In the genomic region with DNA sequence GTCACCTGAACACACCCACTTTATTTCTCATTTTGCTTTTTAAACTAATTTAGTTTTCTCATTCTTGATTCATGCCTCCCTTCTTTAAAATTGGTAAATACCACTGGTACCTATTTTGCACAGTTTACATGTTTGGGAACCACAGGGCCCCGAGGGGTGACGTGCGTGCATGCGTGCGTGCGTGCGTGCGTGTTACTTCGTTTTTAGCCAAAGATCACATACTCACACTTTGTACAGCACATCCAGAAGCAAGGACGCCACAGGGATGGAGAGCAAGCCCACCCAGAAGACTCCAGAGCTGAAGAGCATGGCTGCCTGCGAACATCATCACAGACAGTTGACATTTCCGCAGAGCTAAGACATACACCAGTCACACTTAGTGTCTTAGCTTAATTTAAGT, we compare ENCODE assay signal across 22 mouse cellular contexts. TPM values are rescaled to one million over a fixed set of nuclear protein-coding genes. Genes with fewer than 3 reads are reported as not detected.
DNase-seq lines count a peak whose midpoint lies in the region; ATAC-seq lines count a peak whose summit lies in the region.
"Had no signal": no experiment of that assay in that cellular context is flagged by ENCODE, and none has a peak within 500 bp of the region (broad histone marks: within the 10 kb centered on the region; RNA-seq: fewer than 3 reads in every experiment).

No protein-coding gene starts in this region.

- H3K27ac ChIP-seq in midbrain, embryonic 10.5 days (replicated peaks) = no peak overlapping the region
- H3K27ac ChIP-seq in midbrain, embryonic 15.5 days = no peak overlapping the region
- H3K27ac ChIP-seq: forebrain, embryonic 10.5 days; forebrain, embryonic 13.5 days; heart, embryonic 13.5 days; hindbrain, embryonic 12.5 days; hindbrain, embryonic 15.5 days had no signal

- no peak for ATAC-seq in midbrain, embryonic 15.5 days (replicated peaks)
- ATAC-seq: activated CD4-positive, CD25-positive, alpha-beta regulatory T cell, adult 4 months; forebrain, embryonic 13.5 days; forebrain, embryonic 16.5 days had no signal

- peaks cover 76% of the 10 kb centered on the region for H3K27me3 ChIP-seq in midbrain, embryonic 10.5 days (ENCODE audit: low read depth, poor library complexity, severe bottlenecking)
- peaks cover 43% of the 10 kb centered on the region for H3K27me3 ChIP-seq in midbrain, embryonic 15.5 days (replicated peaks)
- H3K27me3 ChIP-seq: forebrain, embryonic 13.5 days; heart, embryonic 13.5 days; hindbrain, embryonic 12.5 days; hindbrain, embryonic 15.5 days had no signal

- 93% methylated on average over 12 of the region's 12 CpGs for WGBS in midbrain, embryonic 10.5 days
- 93% methylated on average over 12 of the region's 12 CpGs for WGBS in midbrain, embryonic 15.5 days

- no peak overlapping the region for H3K9ac ChIP-seq in midbrain, embryonic 15.5 days
- H3K9ac ChIP-seq: forebrain, embryonic 13.5 days; heart, embryonic 13.5 days; hindbrain, embryonic 12.5 days; hindbrain, embryonic 15.5 days had no signal

- no peaks in the 10 kb centered on the region for H3K9me3 ChIP-seq in midbrain, embryonic 10.5 days (replicated peaks)
- no peaks in the 10 kb centered on the region for H3K9me3 ChIP-seq in midbrain, embryonic 15.5 days
- H3K9me3 ChIP-seq: forebrain, embryonic 10.5 days; forebrain, embryonic 13.5 days; heart, embryonic 13.5 days; hindbrain, embryonic 12.5 days; hindbrain, embryonic 15.5 days had no signal

- H3K4me1 ChIP-seq in midbrain, embryonic 10.5 days = peaks cover 52% of the 10 kb centered on the region
- peaks cover 13% of the 10 kb centered on the region for H3K4me1 ChIP-seq in midbrain, embryonic 15.5 days

- no peak overlapping the region for H3K4me3 ChIP-seq in midbrain, embryonic 10.5 days
- H3K4me3 ChIP-seq in midbrain, embryonic 15.5 days = no peak overlapping the region
- H3K4me3 ChIP-seq: forebrain, embryonic 10.5 days; forebrain, embryonic 13.5 days; heart, embryonic 13.5 days; hindbrain, embryonic 12.5 days; hindbrain, embryonic 15.5 days had no signal

- H3K4me2 ChIP-seq in midbrain, embryonic 15.5 days = no peak overlapping the region
- H3K4me2 ChIP-seq: forebrain, embryonic 13.5 days; heart, embryonic 13.5 days; hindbrain, embryonic 12.5 days; hindbrain, embryonic 15.5 days had no signal

- peak; percentile 77 for DNase-seq in heart, adult 11 months
- no peak for DNase-seq in heart, postnatal 4 days
- DNase-seq in midbrain, embryonic 10.5 days (ENCODE audit: low spot score) = peak; percentile 9
- peak; percentile 26 for DNase-seq in testis, postnatal 10 days (ENCODE audit: low spot score)
- DNase-seq in testis, postnatal 14 days (ENCODE audit: low spot score) = no peak
- DNase-seq: adrenal gland, postnatal 10 days; adrenal gland, postnatal 36 days; cerebellum, adult 18-20 months; cerebellum, adult 9-10 months; cerebellum, postnatal 14 days; gastrocnemius, postnatal 10 days; gastrocnemius, postnatal 36 days; heart, postnatal 14 days had no signal

- H3K36me3 ChIP-seq in midbrain, embryonic 10.5 days = no peaks in the 10 kb centered on the region; the same call in 1 of the 2 replicates
- H3K36me3 ChIP-seq in midbrain, embryonic 15.5 days (replicated peaks) = no peaks in the 10 kb centered on the region
- H3K36me3 ChIP-seq: heart, embryonic 13.5 days; hindbrain, embryonic 12.5 days had no signal

RNA-seq across cellular contexts. Expression of gene Shisa3, which starts 23.6 kb away (rescaled TPM):
- 1 to 10 TPM in 1 of 2 experiments, under 1 TPM in 1; 0.99 to 1.2 TPM for total RNA-seq in heart, postnatal 4 days (2021)
- polyA plus RNA-seq in midbrain, embryonic 10.5 days (2016; fragmentation: Nextera tagmentation; extraction: Ambion mirVana) = 16.2 and 30.1 TPM in 2 replicates
- polyA plus RNA-seq in midbrain, embryonic 15.5 days (2015; fragmentation: Nextera tagmentation; extraction: Ambion mirVana) = 34.4 and 37.2 TPM in 2 replicates
- total RNA-seq: granulocyte monocyte progenitor cell, adult 5-6 weeks had no signal

Comparison
In these comparisons a context has a peak if more than half of its experiments do, and no peak if none do; other contexts are left out.
1. DNase-seq: peak in heart, adult 11 months (single experiment), midbrain, embryonic 10.5 days (single experiment) and testis, postnatal 10 days (single experiment); none in heart, postnatal 4 days (single experiment) and testis, postnatal 14 days (single experiment).